Mouse (Mus musculus): ENCODE measurements around the gene Tspan2.
A peak's percentile ranks its signal among the peaks of the same experiment; 100 is the strongest.

Gene Tspan2

DNA sequence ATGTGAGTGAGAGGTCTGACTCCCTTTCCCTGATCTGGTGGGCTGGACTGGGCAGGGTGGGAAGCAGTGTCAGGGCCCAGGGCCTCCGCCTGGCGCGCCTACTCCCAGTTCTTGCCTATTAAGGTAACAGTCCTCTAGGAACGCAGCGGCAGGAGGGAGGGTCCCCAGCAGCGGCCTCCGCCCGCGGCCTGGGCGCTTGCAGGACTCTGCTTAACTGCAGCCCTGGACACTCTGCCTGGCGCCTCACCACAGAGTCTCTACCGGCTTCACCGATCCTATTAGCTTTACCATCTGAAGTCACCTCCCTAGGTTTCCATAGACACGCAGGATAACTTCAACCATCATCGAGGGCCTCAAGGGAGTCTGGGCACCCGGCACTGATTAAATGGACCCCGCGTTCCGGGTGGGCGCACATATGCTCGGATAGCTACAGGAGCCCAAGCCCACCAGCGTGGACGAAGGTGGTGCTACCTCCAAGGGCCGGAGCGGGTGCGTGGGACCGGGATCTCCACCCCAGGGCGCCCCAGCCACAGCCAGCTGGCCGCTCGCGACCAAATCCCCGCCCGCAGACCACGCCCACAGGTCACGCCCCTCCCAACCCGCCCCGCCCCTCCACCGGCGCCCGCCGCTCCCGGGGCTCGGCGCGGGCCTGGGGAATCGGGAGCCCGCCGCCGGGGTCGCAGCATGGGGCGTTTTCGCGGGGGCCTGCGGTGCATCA lies at the start of gene Tspan2:
Gene Tspan2 (plus strand): TSS at position 217 of the 718 bp plus-strand sequence.
- peak; percentile 44 for DNase-seq

- no peak for DNase-seq
These were observed 47.5 kb upstream of the Tspan2 start for GRCm38 (mm10) chr3:102686861-102687260.

DNA sequence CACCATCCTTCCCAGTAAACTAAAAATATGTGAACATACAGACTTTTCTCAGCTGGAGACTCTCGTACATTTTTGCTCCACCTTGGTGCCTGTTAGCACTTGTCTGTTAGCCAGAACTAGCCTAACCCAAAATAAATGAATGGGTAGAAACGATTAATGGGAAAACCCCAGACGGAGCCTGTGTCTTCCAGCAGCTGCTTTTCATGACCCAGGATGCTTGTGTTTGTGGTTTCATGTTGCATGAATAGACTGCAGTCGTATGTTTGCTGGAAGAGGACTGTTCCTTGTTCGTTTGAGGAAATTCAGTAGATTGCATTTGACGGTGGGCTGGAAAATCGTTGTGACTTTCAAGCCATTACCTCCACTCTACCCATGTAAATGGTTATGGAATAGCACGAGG lies 46.5 kb upstream of the Tspan2 start:
- no peak for DNase-seq

DNA sequence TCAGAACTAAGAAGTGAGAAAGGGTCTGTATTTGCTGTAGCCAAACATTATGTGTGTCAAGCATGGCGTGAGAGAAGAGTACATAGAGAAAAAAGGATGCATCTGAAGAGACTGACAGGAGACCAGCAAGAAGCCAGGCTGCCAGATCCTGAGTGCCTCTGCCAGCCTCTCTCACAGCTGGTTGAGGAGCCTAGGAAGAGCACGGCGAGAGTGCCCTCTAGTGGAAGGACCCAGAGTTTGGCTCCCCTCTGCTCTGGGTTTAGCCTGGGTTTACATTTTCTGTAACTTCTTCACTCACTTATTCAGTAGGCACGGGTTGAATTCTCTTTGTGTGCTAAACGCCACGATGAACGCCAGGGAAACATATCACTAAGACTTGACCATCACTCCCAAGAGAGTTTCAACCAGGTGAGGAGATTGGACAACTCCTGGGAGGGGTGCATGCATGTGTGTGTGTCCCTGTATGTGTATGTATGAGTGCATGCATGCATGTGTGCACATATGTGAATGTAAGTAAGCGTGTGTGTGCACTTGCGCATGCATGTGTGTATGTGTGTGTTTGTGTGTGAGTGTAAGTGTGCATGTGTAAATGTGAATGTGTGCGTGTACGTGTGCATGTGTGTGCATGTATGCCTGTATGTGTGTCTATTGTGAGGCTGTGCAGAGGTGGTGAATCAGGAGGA lies 42.4 kb upstream of the Tspan2 start:
- DNase-seq: peak; percentile 73

DNA sequence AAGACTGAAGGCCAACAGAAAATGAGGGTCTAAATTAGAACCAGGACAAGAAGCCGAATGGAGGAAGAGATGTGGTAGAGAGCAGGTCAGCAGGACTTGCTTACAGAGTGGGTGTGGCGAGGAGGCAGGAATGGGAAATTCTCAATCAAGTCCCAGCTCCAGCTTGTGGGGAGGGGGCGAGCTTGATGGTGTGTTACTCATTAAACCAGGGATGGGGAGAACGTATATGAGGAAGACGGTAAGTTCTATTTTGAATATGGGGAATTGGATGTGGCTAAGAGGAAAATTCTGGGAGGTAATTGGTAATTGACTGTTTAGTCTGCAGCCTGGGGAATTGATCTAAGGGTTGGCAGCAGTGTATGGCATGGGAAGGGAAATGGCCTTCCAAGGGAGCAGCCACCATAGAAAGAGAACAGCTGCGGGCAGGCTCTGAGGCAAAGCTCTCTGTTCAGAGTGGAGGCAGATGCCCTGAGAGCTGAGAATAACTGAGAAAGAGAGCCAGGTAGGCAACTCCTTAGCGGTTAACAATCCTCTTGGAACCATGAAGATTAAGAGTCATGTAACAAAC lies 41.5 kb upstream of the Tspan2 start:
- no peak for DNase-seq

DNA sequence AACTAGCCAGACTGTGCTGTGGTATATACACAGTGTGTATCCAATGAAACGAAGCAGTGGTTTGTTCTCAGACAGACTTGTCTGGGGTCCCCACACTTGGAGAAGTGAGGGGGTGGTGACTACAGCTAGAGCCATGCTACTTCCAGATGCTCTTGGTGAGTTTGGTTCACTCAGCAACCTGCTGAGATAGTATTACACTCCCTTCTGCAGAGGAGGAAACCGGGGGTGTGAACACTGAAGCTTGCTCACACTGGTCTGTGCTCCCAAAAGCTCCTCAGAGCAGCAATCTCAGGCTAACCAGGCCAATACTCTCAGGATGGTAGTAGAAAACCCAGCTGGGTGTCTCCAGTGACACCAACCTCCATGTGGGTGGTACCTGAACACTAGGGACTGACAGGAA lies 36.2 kb upstream of the Tspan2 start:
- no peak for DNase-seq

DNA sequence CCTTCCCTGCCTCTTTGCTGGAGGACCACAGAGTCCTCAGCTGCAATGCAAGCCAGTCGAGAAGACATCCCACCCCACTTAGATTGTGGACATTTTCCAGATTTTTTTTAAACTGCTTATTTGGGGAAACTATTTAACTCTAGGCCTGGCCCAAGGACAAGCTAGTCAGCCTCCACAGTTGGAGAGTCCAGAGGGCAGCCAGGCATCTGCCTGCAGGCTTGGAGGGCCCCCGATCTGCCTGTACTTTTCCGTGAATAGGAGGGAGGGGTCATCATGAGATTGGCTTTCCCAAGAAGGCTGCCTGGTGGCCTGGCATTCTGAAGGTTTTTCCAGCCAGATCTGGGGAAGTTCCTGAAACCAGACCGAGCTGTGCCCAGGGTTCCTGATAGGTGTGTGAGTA lies 33.0 kb upstream of the Tspan2 start:
- DNase-seq: no peak

GRCm38 (mm10) chr3:102701902-102702544 lies 32.3 kb upstream of the Tspan2 start:
- DNase-seq: peak; percentile 28

DNA sequence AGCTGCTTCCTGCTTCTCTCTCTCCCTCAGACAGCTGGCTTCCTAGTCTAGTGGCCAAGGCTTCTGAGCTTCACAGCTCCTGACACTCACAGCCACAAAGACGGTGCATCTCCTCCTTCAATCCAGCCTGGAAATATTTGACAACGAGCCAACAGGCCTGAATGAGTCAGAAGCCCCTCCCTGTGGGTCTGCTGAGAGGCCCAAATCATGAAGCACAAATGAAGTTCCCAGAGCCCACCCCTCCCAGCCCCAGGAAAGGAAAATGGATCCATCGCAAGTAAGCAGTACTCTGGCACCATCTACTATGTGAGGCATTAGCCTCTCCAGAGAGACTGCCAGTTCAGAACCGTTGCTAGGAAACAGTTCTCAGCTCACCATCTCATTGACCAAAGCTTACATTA lies 30.3 kb upstream of the Tspan2 start:
- no peak for DNase-seq

DNA sequence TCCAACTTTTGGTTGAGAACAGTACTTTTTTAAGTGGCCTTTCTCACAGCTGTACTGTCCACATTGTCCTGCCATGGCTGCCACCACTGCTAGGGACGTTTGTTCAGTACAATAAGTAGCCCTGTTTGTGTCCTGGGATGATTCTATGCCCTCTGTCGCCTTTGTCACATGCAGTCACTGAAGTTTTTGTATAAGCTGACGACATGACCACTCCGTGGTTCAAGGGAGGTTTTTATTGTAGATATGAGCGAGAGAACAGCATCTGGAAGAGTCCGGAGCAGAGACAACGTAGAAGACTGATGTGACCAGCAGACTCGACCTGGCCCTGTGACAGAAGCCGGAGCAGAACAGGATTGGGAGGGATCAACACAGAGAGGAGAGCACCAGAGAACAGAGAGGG lies 25.7 kb upstream of the Tspan2 start:
- no peak for DNase-seq

DNA sequence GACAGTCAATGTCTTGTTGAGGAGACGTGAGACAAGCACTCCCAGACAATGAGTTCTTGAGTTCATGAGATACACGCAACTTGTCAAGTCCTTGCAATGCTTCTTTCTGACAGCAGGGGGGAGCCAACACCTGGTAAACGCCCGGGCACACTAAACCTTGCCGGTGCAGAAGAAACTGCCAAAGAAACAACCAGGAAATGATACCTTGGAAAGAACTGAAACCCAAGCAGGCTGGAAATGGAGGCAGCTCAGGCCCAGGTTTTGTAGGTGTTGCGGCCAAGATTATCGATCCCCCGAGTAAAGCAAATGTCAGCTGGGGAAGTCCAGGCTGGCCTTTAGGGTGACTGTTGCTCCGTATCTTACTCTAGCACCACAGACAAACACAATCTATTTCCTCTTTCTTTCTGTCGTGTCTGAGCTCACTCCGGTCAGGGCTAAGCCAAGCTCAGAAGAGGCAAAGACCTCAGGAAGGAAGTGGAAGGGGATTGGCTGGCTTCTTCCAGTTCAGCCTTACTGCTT lies 19.2 kb upstream of the Tspan2 start:
- DNase-seq: peak; percentile 77

GRCm38 (mm10) chr3:102715839-102716238 lies 18.5 kb upstream of the Tspan2 start:
- no peak for DNase-seq

DNA sequence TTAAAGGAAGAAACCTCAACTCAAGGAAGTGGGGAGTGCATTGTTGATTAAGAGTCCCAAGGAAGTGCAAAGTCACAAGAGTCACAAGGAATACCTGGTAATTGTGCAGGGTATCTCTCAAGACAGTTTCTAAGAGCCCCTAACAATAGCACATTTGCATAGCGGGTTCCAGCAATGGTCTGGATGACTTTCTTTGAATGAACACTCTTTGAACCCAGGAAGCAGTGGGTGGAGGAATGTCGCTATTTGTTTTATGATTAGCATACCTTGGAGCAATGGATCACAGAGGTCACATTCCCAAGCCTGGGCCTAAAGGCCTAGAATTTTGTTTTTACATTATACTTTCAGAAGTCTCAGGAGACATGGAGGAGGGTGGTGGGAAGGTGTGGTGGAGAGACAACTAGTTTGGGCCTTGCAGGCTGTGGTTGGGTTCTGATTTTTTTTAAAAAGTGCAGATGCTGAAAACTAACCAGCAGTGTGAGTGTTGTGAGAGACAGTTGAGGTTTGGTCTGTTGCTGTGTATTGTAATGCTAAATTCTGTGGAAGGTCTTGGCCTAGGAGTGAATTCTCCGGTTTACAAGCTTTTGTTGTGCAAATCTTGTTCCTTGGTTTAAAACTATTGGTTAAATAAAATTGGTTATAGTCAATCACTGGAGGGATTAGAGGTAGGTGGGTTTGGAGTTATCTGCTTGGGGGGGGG lies 16.6 kb upstream of the Tspan2 start:
- no peak for DNase-seq

DNA sequence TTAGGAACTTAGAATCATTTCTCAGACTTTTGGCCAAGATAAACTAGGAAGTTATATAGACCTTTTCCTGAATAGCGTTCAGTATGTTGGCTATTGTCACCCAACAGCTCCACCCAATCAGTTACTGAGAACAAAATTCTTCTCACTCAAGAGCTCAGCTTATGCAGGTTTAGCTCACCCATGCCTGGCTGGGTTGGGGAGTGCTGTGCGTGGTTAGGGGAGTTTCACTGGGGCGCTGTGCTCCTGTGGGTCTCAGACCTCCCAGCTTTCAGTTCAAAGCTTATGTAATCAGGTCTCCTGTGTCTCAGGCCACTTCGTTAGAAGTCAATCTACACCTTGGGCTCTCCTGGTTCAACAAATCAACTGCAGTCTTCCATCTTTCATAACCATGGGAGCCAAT lies 11.2 kb upstream of the Tspan2 start:
- DNase-seq: no peak

DNA sequence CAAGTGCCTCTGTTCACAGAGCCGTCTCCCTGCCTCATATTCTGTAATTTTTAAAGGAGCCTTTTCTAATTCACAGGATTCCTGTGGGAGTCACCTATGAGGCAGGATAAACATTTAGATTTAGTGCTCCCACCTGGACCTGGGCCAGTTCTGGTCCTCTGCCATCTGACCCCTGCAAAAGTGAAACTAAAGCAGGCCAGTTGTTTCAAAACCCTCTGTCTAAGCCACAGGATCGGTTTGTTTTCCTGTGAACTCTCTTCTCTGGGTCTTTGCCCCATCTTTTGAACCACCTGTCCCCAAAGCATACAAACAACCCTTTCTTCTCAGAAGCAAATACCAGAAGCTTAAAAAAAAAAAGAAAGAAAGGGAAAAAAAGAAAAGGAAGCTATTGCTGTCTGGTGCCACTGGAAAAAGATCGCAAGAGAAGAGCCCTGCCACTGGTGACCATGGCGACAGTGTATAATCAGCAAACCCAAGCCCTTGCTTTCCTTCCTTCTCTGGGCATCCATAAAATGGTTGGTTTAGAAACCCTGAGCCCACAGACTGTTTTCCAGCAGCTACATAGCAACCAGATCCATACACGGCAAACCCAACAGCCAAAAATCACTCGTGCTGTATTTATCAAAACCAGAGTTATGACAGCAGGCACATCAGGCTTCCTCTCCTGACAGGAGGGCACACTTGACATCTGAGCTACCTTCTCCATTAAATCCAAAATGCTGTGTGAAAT lies 10.3 kb upstream of the Tspan2 start:
- no peak for DNase-seq

DNA sequence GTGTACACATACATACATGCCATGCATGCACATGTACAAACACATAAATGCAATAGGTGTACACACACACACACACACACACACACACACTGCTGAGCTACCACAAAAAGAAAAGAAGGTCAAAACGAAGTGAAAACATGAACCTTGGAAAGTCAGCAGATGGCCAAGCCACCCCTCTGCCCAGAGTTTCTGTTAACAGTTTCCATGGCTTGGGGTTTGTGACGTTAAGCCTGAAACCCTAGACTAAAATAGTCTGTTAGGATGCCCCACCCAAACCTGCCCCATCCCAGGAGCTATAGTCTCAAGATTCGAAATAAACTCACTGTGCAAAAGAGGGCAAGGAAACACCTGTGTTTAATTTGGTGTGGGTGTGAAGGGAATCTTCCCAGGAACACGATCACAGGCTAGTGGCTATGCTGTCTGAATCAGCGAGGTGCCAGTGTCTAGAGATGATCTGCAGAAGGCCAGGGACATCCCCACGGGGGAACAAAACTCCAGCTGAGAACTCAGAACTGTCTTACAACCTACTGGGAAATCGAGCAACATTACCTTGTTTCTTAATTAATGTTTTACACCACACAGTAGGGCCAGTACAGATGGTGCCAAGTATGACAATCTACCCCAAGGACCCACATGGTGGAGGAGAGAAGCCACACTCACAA lies 9.4 kb upstream of the Tspan2 start:
- DNase-seq: no peak

GRCm38 (mm10) chr3:102729416-102729815 lies 4.9 kb upstream of the Tspan2 start:
- DNase-seq: no peak

- no peak for DNase-seq
These were observed 3.2 kb upstream of the Tspan2 start for GRCm38 (mm10) chr3:102731112-102731511.

GRCm38 (mm10) chr3:102732619-102733018 lies 1.7 kb upstream of the Tspan2 start:
- no peak for DNase-seq

DNA sequence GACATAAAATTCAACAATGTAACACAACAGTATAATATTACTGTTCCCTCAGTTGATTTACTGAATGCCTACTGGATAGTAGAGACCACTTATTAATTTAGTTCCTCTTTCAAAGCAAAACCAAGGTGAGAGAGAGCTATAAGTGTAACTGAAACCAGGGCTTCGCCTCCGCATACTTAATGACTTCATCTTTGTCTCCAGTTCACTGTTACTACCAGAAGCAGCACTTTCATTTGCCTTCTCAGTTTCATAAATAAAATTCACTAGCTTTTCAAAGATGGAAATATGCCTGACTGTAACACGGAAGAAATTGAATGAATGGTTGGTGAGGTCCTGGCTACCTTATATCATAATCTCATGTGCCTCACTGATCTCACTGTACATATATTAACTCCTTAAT lies 1.3 kb upstream of the Tspan2 start:
- no peak for DNase-seq

DNA sequence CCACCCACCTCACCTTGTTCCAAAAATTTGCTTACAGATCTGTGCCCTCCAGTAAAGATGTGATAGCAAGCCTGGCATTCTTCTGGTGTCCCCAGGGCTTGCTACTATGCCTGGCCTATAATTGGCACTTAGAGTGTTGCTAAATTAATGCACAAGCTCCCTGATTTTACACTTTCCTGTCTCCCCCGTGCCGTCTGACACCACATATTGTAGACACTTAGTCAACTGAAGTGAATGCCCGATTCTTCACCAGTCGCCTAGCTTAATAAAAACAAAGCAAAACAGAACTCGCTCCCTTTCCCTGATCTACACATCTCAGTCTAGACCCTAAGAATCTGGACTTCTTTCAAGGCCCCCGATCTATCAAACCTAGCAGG lies 405 bp upstream of the Tspan2 start:
- DNase-seq: no peak
